Mouse (Mus musculus) left cerebral cortex, postnatal 10 days (tissue): Measurements from ENCODE around the gene Lctl. TPM values are rescaled to one million over a fixed set of nuclear protein-coding genes. Genes with fewer than 3 reads are reported as not detected.
"Not testable (repeated sequence)": the region's sequence is repeated elsewhere in the genome, so short reads cannot be mapped to it uniquely, and the experiment has no call there.

Experiments
- DNase-seq, 2 experiments: peaks; one replicate each; pipeline ENCODE4 v3.0.0; 2021 to 2022; ENCODE audit warnings: low spot score in 2 of 2, mixed read lengths in 1 of 2; ENCODE audit errors: extremely low spot score in 1 of 2
- intact Hi-C: fragments of 180-260 bp; cut with DNase I; formaldehyde crosslinking; loops from one replicate; pipeline ENCODE4 v1.15.1; 2025
- total RNA-seq, 2 experiments: library from RNA; stranded (reverse); gene quantifications; 2 replicates each; pipeline ENCODE4 v1.2.3; 2021

Lctl gene
- total RNA-seq, 2 experiments from 2014 or later: not detected

- intact Hi-C loops: no loop called here
- no peak for DNase-seq
These were observed 11.6 kb upstream of the Lctl start for GRCm38 (mm10) chr9:64105301-64105700.

DNA sequence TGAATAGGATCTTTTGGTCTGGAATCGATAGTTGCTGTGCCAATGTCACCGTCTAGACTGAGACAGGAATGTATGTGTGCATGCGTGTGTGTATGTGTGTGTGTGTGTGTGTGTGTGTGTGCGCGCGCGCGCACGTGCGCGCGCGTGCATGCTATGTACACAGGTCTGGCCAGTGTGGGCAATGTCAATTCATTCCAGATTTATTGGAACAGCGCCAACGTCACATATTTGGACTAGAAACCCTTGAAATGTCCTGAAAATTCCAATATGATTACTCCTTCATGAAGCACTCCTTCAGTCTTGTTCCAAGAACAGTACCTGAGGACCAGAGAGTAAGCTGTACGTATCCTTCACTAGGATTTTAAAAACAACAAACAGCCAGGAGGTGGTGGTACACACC is 6.4 kb upstream of the Lctl start:
- no peak for DNase-seq
- intact Hi-C loops: no loop called here

DNA sequence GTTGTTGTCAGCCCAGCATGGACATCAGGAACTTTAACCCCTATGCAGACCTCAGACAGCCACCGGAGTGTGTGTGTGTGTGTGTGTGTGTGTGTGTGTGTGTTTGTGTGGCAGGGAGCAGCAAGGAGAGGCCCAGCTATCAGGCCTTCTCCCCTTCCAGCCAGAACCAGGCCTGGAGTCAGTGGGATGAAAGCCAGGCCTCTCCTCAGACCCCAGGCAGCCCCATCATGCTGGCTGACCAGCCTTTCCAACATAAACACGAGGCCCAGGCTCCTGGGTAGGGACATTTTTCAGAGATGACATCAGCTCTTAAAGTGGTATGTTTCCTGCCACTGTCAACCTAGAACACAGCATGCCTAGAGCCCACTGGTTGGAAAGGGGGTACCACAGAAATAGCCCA is 2.3 kb upstream of the Lctl start:
- intact Hi-C loops: no loop called here
- peak in 1 of 2 experiments; percentile 72 for DNase-seq

- intact Hi-C loops: no loop called here
- no peak for DNase-seq
These were observed 1.2 kb upstream of the Lctl start for GRCm38 (mm10) chr9:64115756-64116155.

- intact Hi-C loops: no loop called here
These were observed 3.0 kb downstream of the Lctl start for GRCm38 (mm10) chr9:64119898-64120297.

DNA sequence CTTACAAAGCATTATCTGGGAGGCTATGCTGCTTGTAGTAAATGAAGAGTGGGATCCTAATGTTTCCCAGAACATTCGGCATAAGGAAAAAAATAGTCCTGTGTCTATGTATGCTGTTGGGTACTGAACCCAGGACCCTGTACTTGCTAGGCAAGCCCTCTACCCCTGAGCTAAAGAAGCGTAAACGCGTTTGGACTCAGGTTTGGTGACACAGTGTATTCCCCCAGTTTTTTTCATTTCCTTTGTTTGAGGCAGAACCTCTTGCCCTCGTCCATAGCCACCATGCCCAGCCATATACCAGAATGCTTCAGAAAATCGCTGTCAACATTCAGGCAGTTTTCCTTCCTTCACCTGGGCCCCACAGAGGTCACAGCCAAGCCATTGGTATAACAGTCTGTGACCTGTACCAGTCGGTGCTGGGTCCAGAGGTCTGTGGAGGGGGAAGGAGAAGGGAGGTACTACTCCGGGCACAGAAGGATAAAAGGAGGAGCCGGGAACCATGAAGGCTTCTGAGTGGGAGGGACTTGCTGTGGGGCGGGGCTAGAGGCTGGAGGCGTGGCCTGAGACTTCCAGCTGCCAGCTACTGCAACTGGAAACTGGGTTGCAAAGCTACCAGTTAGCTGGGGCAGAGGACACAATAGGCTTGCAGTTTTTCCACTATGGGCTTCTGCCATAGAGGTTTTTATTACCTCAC is 3.8 kb downstream of the Lctl start:
- intact Hi-C loops: no loop called here
- DNase-seq: no peak

More at GRCm38 (mm10) chr9:64119898-64120297, 3.0 kb downstream of the Lctl start:
- no peak for DNase-seq

DNA sequence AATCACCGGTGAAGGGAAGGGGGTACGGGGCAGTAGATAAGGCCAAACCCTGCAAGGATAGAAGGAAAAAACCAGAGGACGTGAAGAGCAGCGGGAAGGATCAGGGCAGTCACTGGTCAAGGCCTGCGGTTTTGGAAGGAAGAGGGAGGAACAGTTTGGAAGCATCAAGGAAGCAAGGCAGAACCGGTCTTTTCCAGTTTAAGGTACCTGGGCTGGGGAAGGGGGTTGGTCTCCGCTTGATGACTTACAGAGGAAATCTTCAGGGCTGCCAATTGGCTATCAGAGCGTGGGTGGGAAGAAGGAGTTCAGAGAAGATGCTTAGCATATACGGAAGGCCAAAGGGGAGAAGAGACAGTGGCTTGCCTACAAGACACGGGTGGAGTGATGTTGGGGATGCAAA is 5.7 kb downstream of the Lctl start:
- intact Hi-C loops: no loop called here
- no peak for DNase-seq

- not testable (repeated sequence) for DNase-seq
These were observed 7.9 kb downstream of the Lctl start for GRCm38 (mm10) chr9:64124846-64125245.

GRCm38 (mm10) chr9:64125307-64125706 is 8.4 kb downstream of the Lctl start:
- intact Hi-C loops: no loop called here
- no peak for DNase-seq

More at GRCm38 (mm10) chr9:64124846-64125245, 7.9 kb downstream of the Lctl start:
- intact Hi-C loops: not testable (repeated sequence)

DNA sequence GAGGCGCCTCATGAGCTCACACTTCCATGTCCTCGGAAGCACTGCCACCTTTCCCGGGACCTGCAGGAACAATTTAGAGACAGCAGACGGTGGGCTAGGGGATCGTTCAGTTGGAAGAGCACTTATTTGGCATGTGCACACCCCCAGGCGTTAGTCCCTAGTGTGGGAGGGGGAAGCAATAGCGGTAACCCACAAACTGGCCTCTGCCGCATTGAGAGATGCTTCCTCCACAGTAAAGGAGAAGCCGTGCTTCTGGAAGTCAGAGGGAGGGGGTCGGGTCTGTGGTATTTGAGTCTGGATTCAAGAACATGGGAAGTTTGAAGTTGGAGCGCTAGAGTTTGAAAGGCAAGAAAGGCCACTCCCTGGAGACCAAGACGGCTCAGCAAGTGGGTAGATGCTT is 9.2 kb downstream of the Lctl start:
- intact Hi-C loops: no loop called here
- DNase-seq: no peak

GRCm38 (mm10) chr9:64131623-64132022 is 14.7 kb downstream of the Lctl start:
- DNase-seq: no peak
- intact Hi-C loops: no loop called here

- intact Hi-C loops: loop anchor here (5.0 kb wide), 1 partner anchor 133 kb away; no protein-coding TSS in a partner anchor
These were observed 21.9 kb downstream of the Lctl start for GRCm38 (mm10) chr9:64138896-64139295.

GRCm38 (mm10) chr9:64139879-64140278 is 22.9 kb downstream of the Lctl start:
- intact Hi-C loops: loop anchor here (5.0 kb wide), 1 partner anchor 132 kb away; no protein-coding TSS in a partner anchor
- DNase-seq: no peak

More at GRCm38 (mm10) chr9:64138896-64139295, 21.9 kb downstream of the Lctl start:
- peak; percentile 19 to 51 for DNase-seq

- DNase-seq: no peak
- intact Hi-C loops: no loop called here
These were observed 39.7 kb downstream of the Lctl start for GRCm38 (mm10) chr9:64156641-64157040.

GRCm38 (mm10) chr9:64160471-64160870 is 43.5 kb downstream of the Lctl start:
- DNase-seq: no peak
- intact Hi-C loops: no loop called here

- intact Hi-C loops, DNase-seq: not testable (repeated sequence)
These were observed 53.0 kb downstream of the Lctl start for GRCm38 (mm10) chr9:64169967-64170366.

- intact Hi-C loops: no loop called here
- DNase-seq: peak in 1 of 2 experiments; percentile 19
These were observed 55.3 kb downstream of the Lctl start for GRCm38 (mm10) chr9:64172145-64172815.

DNA sequence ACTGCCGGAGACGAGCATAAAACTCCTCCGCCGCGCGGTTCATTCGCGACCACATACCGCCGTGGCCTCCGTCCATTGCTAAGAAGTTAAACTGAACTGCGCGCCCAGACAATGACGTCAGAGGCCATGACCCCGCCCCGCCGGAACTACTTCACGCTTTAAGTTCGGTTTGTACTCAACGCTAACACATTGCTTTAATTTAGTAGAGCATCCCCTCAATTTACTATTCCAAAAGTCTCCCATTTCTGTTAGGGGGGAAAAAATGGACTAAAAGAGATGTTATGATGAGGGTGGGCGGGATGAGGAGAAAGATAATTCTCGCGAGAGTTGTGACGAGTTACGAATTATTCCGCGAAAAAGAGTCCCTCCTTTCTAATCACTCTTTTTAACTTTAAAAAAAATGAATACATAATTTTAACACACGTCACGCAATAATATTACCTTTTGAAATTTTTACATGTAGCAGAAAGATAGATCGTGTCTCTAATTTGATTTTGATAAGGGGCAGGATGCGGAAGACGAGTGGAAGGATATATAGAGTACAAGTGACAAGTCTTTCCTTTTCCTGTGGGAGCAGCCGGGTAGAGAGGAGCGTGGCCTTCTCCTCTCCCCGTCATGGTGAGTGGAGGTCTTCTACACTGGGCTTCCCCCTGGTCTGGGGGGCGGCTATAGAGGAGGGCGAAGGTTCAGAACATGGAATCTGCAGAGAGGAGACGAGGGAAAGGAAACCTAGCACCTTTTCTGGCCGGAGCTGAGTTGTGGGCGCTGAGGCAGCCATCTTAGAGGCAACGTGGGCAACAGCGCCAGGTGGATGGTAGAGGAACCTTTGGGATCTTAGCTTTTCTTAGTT is 56.1 kb downstream of the Lctl start, which contains the start of the genes Zwilch and Rpl4:
Gene Zwilch, minus strand, starts transcription at position 289 of the 850 bp plus-strand sequence.
Gene Rpl4, plus strand, starts transcription at position 560 of the 850 bp plus-strand sequence.
- DNase-seq: peak; percentile 79 to 84
- intact Hi-C loops: no loop called here

DNA sequence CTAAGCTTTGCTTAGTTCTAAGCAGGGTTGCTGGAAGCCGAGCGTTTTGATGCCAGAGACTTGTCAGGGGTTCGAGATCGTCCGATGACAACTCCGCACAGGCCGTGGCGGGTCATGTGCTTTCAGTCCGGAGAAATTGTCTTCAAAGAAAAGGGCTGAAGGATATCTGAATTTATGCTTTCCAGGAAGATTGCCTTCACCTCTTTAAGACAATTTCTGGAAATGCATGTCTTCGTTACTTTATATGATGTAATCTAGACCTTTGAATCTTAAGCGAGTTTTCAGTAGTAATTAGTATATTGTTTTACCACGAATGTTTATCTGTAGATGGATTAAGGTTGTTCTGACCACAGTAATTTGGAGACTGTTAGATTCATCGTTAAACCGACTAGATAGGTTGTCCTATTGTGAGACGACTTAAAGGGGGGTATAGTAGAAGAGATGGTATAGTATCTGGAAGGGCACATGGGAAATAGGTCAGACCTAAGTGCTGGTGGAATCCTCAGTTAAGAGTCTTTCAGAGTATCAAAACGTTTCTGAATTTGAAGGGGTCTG is 56.8 kb downstream of the Lctl start:
- no peak for DNase-seq
- intact Hi-C loops: no loop called here
